Mouse (Mus musculus) thymus, postnatal 25 days (tissue): ENCODE results near the gene Zfp213.
"Not testable (repeated sequence)": the region's sequence is repeated elsewhere in the genome, so short reads cannot be mapped to it uniquely, and the experiment has no call there.

Experiments used
- DNase-seq: peaks from one replicate; pipeline ENCODE4 v3.0.0; 2022

The Zfp213 gene

DNA sequence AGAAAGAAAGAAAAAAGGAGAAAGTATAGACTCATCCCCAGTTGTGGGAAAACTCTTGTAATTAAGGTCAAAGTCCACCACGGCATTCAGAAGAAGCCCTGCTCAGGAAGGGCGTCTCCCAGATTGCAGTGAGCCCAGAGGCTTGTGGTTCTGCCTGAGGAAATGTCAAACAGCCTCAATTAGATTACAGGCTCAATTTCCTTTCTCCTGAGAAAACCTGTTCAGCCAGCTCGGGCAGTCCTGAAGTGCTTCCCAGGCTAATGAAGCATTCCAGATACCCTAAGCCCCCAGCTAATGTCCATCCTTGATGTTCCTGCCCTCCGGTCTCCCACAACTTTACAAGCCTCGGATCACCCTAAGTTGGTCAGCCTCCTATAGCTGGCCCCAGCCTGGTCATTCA lies 20.7 kb downstream of the Zfp213 start:
- no peak for DNase-seq

DNA sequence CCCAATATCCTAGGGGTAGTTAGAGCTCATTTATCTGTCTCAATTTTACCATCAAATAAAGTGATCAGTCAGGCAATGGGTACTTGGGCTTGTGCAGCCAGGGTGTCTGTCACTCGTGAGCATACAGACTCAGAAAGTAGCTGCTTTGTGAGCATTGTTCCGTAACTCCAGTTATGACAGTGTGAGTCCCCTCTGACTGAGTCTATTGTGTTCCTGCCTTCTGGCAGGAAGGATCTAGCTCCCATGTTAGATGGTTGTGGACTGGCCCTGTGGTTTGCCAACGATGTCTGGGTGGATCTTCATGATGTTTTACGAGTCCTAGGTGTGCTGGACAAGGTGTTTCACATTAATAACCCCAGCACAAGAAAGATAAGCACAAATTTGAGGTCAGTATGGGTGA lies 21.2 kb downstream of the Zfp213 start:
- no peak for DNase-seq

- DNase-seq, result no peak
Observed at GRCm38 (mm10) chr17:23542004-23542720, 21.9 kb downstream of the Zfp213 start.

- DNase-seq, result no peak
Observed at GRCm38 (mm10) chr17:23540605-23541475, 23.2 kb downstream of the Zfp213 start.

GRCm38 (mm10) chr17:23540106-23540505 lies 23.9 kb downstream of the Zfp213 start:
- DNase-seq, result no peak

DNA sequence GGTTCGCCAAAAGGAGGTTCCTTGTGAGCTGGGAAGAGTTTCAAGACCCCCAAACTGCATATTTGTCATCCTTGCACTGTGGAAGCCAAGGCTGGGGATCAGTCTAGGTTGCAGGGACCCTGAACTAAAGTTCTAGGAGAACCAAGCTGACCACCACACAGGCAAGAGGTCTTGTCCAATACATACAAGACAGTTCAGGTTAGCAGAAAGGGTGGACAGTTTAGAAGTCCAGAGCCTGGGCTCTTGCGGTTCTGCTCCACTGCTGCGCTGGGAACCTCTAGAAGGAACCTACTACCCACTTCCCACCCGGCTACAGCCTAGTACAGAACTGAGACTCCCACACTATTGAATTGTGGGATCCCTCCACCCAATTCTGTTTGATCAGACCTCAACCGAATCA lies 24.4 kb downstream of the Zfp213 start:
- no peak for DNase-seq

- DNase-seq, result no peak
Observed at GRCm38 (mm10) chr17:23538299-23539015, 25.6 kb downstream of the Zfp213 start.

DNA sequence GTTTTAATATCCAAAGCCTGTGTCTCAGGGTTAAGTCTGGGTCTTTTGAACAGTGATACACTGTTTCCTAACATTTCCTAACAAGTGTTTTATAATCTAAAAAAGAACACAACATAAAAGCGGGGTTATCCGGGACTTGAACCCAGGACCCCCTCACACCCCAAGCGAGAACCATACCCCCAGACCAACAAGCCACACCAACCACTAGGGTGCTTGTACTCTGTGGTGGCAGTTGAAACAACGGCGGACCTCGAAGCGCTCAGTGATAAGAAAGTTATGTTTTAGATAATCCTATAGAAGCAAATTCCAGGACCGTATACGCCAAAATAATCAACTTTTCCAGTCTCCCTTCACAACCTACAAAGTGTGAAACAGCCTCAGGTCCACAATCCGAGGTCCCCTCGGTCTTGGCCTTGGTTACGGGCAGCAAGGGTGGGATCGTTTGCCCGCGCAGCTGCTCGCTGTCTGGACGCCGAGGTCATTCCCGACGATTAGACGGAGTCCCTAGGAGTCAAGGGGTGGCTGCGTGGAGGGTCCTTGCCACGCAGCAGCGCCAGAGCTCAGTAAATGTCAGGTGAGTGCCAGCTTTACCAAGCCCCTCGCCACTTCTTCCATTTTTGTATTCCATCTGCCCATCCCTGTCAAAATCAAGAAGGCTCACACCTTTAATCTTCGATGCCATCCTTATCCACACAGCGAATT lies 26.3 kb downstream of the Zfp213 start:
- DNase-seq, result no peak

DNA sequence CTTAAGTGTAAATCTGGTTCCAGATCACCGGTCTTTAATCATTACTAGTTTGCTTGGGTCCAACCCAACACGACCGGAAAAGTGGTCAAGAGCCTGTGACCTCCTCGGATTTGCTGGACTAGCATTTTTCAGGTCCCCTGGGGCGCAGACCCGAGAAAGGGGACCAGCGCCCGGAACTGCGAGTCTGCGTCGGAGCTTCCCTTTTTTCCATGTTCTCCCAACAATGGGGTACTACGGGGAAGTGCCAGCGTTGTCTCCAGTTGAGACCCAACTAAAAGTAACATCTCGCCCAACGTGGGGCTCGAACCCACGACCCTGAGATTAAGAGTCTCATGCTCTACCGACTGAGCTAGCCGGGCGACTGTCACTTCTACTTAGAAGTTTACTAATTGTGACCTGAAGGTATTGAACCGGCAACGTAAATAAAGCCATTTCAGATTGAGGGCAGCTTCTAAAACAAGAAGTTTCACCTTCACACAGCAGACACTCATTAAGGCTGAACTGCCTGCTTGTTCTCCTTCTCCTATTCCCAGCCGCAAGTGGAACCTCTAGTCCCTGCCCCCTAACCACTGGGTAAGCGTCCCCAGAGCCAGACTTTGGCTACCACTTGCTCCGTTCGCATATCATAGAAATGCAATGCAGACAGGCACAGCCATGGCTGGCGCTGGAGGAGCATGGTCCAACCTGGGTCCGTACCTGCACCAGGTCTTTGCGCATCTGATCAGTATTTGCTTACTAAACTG lies 28.8 kb downstream of the Zfp213 start:
- DNase-seq, result not testable (repeated sequence)

DNA sequence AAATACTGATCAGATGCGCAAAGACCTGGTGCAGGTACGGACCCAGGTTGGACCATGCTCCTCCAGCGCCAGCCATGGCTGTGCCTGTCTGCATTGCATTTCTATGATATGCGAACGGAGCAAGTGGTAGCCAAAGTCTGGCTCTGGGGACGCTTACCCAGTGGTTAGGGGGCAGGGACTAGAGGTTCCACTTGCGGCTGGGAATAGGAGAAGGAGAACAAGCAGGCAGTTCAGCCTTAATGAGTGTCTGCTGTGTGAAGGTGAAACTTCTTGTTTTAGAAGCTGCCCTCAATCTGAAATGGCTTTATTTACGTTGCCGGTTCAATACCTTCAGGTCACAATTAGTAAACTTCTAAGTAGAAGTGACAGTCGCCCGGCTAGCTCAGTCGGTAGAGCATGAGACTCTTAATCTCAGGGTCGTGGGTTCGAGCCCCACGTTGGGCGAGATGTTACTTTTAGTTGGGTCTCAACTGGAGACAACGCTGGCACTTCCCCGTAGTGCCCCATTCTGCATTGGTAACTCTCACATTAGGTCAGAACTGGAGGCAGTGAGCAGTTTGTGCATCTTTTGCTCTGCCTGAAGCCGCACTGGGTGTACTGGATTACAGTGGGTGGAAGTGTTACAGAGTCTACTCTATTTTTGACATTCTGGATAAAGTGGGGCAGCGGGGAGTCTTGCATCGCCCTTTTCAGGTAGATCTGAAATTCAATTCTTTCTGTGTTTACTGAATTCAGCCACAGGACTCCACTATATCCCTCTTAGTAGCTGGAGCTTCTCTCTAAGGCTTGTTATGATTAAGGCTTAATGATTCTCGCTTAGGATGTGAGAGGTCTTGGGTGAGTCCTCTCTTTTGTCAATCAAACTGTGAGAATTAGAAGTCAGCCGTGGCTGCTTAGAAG lies 30.2 kb downstream of the Zfp213 start:
- DNase-seq, result not testable (repeated sequence)

- not testable (repeated sequence) for DNase-seq
Observed at GRCm38 (mm10) chr17:23531408-23531807, 32.6 kb downstream of the Zfp213 start.

DNA sequence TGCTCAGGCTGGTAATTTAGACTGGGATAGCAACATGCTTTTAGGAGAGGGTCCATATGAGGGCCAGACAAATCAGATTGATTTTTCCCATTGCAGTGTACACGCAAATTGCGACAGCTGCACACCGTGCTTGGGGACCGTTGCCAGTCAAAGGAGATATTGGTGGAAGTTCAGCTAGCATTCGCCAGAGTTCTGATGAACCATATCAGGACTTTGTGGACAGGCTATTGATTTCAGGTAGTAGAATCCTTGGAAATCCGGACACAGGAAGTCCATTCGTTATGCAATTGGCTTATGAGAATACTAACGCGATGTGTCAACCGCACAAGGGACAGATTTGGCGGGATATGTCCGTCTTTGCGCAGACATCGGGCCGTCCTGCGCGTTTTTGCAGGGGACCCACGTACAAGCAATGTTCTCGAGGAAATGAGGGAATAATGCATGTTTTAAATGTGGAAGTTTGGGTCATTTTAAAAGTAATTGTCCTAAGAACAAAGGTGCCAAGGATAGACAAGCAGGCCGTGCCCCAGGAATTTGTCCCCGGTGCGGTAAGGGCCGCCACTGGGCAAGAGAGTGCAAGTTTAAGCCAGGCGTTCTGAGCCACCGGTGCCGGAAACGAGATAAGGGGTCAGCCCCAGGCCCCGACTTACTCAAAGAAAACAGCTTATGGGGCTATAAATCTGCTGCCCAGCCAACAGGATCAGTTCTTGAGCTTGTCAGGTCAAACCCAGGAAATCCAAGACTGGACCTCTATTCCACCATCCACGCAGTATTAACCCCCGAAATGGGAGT lies 40.9 kb downstream of the Zfp213 start:
- not testable (repeated sequence) for DNase-seq

GRCm38 (mm10) chr17:23518701-23519423 lies 45.2 kb downstream of the Zfp213 start:
- DNase-seq, result no peak
